Mouse (Mus musculus): ENCODE data around the gene Acd. TPM values are rescaled to one million over a fixed set of nuclear protein-coding genes. Genes with fewer than 3 reads are reported as not detected.

Acd gene
- polyA plus RNA-seq, 1 experiment from 2014 or later = 44.0 TPM

- Histone ChIP-seq H3K4me1 (no peaks in the 10 kb centered on the region), H3K9me3 (no peaks in the 10 kb centered on the region), H3K27ac (replicated peaks) (no peak overlapping the region), H3K27me3 (replicated peaks) (no peaks in the 10 kb centered on the region), H3K36me3 (peaks cover 11% of the 10 kb centered on the region), H3K4me2 (no peak overlapping the region), H3K4me3 (no peak overlapping the region), H3K9ac (no peak overlapping the region)
- WGBS = 6% methylated on average over 3 of the region's 3 CpGs
- ATAC-seq (ENCODE audit: extremely low read depth, insufficient number of reproducible peaks, low FRiP score, low TSS enrichment) = peak; percentile 43; the same call in 1 of the 2 replicates
These were observed 13.2 kb upstream of the Acd start for GRCm38 (mm10) chr8:105714139-105714538.

GRCm38 (mm10) chr8:105712286-105712685 is 11.4 kb upstream of the Acd start:
- no peak overlapping the region for H3K4me2 ChIP-seq
- H3K9ac ChIP-seq = no peak overlapping the region
- no peak overlapping the region for H3K4me3 ChIP-seq
- WGBS = 84% methylated on average over 3 of the region's 3 CpGs
- peaks cover 10% of the 10 kb centered on the region for H3K36me3 ChIP-seq
- no peak for ATAC-seq (ENCODE audit: extremely low read depth, insufficient number of reproducible peaks, low FRiP score, low TSS enrichment)
- peaks cover 4% of the 10 kb centered on the region for H3K4me1 ChIP-seq
- no peaks in the 10 kb centered on the region for H3K27me3 ChIP-seq (replicated peaks)
- H3K9me3 ChIP-seq = no peaks in the 10 kb centered on the region
- no peak overlapping the region for H3K27ac ChIP-seq (replicated peaks)

- no peaks in the 10 kb centered on the region for H3K27me3 ChIP-seq (replicated peaks)
- 68% methylated on average over 14 of the region's 14 CpGs for WGBS
- H3K9ac ChIP-seq = no peak overlapping the region
- no peak overlapping the region for H3K4me3 ChIP-seq
- H3K36me3 ChIP-seq = peaks cover under 1% of the 10 kb centered on the region; the same call in 1 of the 2 replicates
- ATAC-seq (ENCODE audit: extremely low read depth, insufficient number of reproducible peaks, low FRiP score, low TSS enrichment) = no peak
- peaks cover 12% of the 10 kb centered on the region for H3K4me1 ChIP-seq
- no peaks in the 10 kb centered on the region for H3K9me3 ChIP-seq
- H3K4me2 ChIP-seq = no peak overlapping the region
- H3K27ac ChIP-seq (replicated peaks) = no peak overlapping the region
These were observed 8.4 kb upstream of the Acd start for GRCm38 (mm10) chr8:105709317-105709716.

- 87% methylated on average over 8 of the region's 8 CpGs for WGBS
- Histone ChIP-seq H3K4me3 (no peak overlapping the region), H3K9ac (no peak overlapping the region), H3K27me3 (replicated peaks) (no peaks in the 10 kb centered on the region), H3K4me1 (peaks cover 12% of the 10 kb centered on the region), H3K27ac (replicated peaks) (no peak overlapping the region), H3K4me2 (no peak overlapping the region), H3K9me3 (no peaks in the 10 kb centered on the region), H3K36me3 (peaks cover 7% of the 10 kb centered on the region; the same call in 1 of the 2 replicates)
- ATAC-seq (ENCODE audit: extremely low read depth, insufficient number of reproducible peaks, low FRiP score, low TSS enrichment) = no peak
These were observed 7.8 kb upstream of the Acd start for GRCm38 (mm10) chr8:105708675-105709074.

- H3K4me2 ChIP-seq = peak within 1 kb of the TSS; percentile 99
- no peaks in the 10 kb centered on the region for H3K9me3 ChIP-seq
- peak within 1 kb of the TSS; percentile 86 for H3K4me3 ChIP-seq
- ATAC-seq (ENCODE audit: extremely low read depth, insufficient number of reproducible peaks, low FRiP score, low TSS enrichment) = peak; percentile 74
- H3K27ac ChIP-seq (replicated peaks) = no peak within 1 kb of the TSS
- peaks cover 12% of the 10 kb centered on the region for H3K4me1 ChIP-seq
- H3K36me3 ChIP-seq = peaks cover 16% of the 10 kb centered on the region
- WGBS = under 1% methylated on average over 55 of the region's 55 CpGs
- no peaks in the 10 kb centered on the region for H3K27me3 ChIP-seq (replicated peaks)
- peak within 1 kb of the TSS; percentile 88 for H3K9ac ChIP-seq
These were observed 6.8 kb upstream of the Acd start, which contains the start of the genes 4933405L10Rik and Enkd1 for GRCm38 (mm10) chr8:105707498-105708403. Gene 4933405L10Rik (plus strand): TSS chr8:105707655. Gene Enkd1 (minus strand): TSS chr8:105708210.

GRCm38 (mm10) chr8:105706426-105706825 is 5.5 kb upstream of the Acd start:
- Histone ChIP-seq H3K36me3 (peaks cover 18% of the 10 kb centered on the region), H3K9me3 (no peaks in the 10 kb centered on the region), H3K4me2 (peak overlapping the region; percentile 99), H3K9ac (peak overlapping the region; percentile 88; the same call in 1 of the 2 replicates), H3K4me3 (no peak overlapping the region), H3K27me3 (replicated peaks) (no peaks in the 10 kb centered on the region), H3K27ac (replicated peaks) (no peak overlapping the region), H3K4me1 (peaks cover 24% of the 10 kb centered on the region)
- WGBS = 82% methylated on average over 12 of the region's 12 CpGs
- no peak for ATAC-seq (ENCODE audit: extremely low read depth, insufficient number of reproducible peaks, low FRiP score, low TSS enrichment)

GRCm38 (mm10) chr8:105704955-105705354 is 4.1 kb upstream of the Acd start:
- H3K4me1 ChIP-seq = peaks cover 28% of the 10 kb centered on the region
- no peak overlapping the region for H3K9ac ChIP-seq
- no peaks in the 10 kb centered on the region for H3K27me3 ChIP-seq (replicated peaks)
- H3K4me3 ChIP-seq = no peak overlapping the region
- peaks cover 18% of the 10 kb centered on the region for H3K36me3 ChIP-seq
- no peaks in the 10 kb centered on the region for H3K9me3 ChIP-seq
- ATAC-seq (ENCODE audit: extremely low read depth, insufficient number of reproducible peaks, low FRiP score, low TSS enrichment) = no peak
- H3K4me2 ChIP-seq = no peak overlapping the region
- WGBS = 85% methylated on average over 6 of the region's 6 CpGs
- H3K27ac ChIP-seq (replicated peaks) = no peak overlapping the region

GRCm38 (mm10) chr8:105704146-105704812 is 3.4 kb upstream of the Acd start:
- Histone ChIP-seq H3K9me3 (no peaks in the 10 kb centered on the region), H3K27me3 (replicated peaks) (no peaks in the 10 kb centered on the region), H3K4me1 (peaks cover 34% of the 10 kb centered on the region), H3K4me2 (no peak overlapping the region), H3K9ac (no peak overlapping the region), H3K4me3 (no peak overlapping the region), H3K36me3 (peaks cover 20% of the 10 kb centered on the region), H3K27ac (replicated peaks) (no peak overlapping the region)
- 90% methylated on average over 34 of the region's 34 CpGs for WGBS
- ATAC-seq (ENCODE audit: extremely low read depth, insufficient number of reproducible peaks, low FRiP score, low TSS enrichment) = no peak

GRCm38 (mm10) chr8:105702731-105703415 is 2.0 kb upstream of the Acd start:
- ATAC-seq (ENCODE audit: extremely low read depth, insufficient number of reproducible peaks, low FRiP score, low TSS enrichment) = no peak
- no peak overlapping the region for H3K4me3 ChIP-seq
- no peak overlapping the region for H3K4me2 ChIP-seq
- H3K4me1 ChIP-seq = peaks cover 34% of the 10 kb centered on the region
- no peaks in the 10 kb centered on the region for H3K9me3 ChIP-seq
- peaks cover 33% of the 10 kb centered on the region for H3K36me3 ChIP-seq
- 90% methylated on average over 24 of the region's 24 CpGs for WGBS
- H3K9ac ChIP-seq = no peak overlapping the region
- H3K27me3 ChIP-seq (replicated peaks) = no peaks in the 10 kb centered on the region
- no peak overlapping the region for H3K27ac ChIP-seq (replicated peaks)

- peaks cover 42% of the 10 kb centered on the region for H3K36me3 ChIP-seq
- H3K27ac ChIP-seq (replicated peaks) = peak overlapping the region; percentile 44; the same call in 1 of the 2 replicates
- no peak for ATAC-seq (ENCODE audit: extremely low read depth, insufficient number of reproducible peaks, low FRiP score, low TSS enrichment)
- 45% methylated on average over 18 of the region's 18 CpGs for WGBS
- H3K4me3 ChIP-seq = peak overlapping the region; percentile 84
- H3K9me3 ChIP-seq = no peaks in the 10 kb centered on the region
- no peaks in the 10 kb centered on the region for H3K27me3 ChIP-seq (replicated peaks)
- peak overlapping the region; percentile 97 for H3K4me2 ChIP-seq
- peak overlapping the region; percentile 85 for H3K9ac ChIP-seq
- H3K4me1 ChIP-seq = peaks cover 27% of the 10 kb centered on the region
These were observed 1.1 kb upstream of the Acd start for GRCm38 (mm10) chr8:105702001-105702401.

- Histone ChIP-seq H3K4me3 (peak overlapping the region; percentile 84), H3K9me3 (no peaks in the 10 kb centered on the region), H3K36me3 (peaks cover 51% of the 10 kb centered on the region), H3K9ac (peak overlapping the region; percentile 85), H3K27me3 (replicated peaks) (peaks cover 2% of the 10 kb centered on the region; the same call in 1 of the 2 replicates), H3K4me2 (peak overlapping the region; percentile 97), H3K4me1 (peaks cover 22% of the 10 kb centered on the region), H3K27ac (replicated peaks) (peak overlapping the region; percentile 96)
- under 1% methylated on average over 21 of the region's 21 CpGs for WGBS
- peak; percentile 33; the same call in 1 of the 2 replicates for ATAC-seq (ENCODE audit: extremely low read depth, insufficient number of reproducible peaks, low FRiP score, low TSS enrichment)
These were observed 336 bp downstream of the Acd start for GRCm38 (mm10) chr8:105700566-105700965.
